Mouse (Mus musculus) ES-Bruce4 (cell line): Measurements from ENCODE around the gene Ikzf1. TPM values are rescaled to one million over a fixed set of nuclear protein-coding genes. Genes with fewer than 3 reads are reported as not detected.
A peak's percentile ranks its signal among the peaks of the same experiment; 100 is the strongest.

ENCODE experiments used
- H3K27ac ChIP-seq: 2 replicates; pipeline ENCODE4 v1.5.1; 2012; ENCODE audit warnings: low read length, inconsistent platforms; ENCODE audit not compliant: insufficient read depth
- H3K27me3 ChIP-seq: 2 replicates; pipeline ENCODE4 v1.6.1; 2012; ENCODE audit warnings: mild to moderate bottlenecking, low read length, inconsistent platforms; ENCODE audit not compliant: control insufficient read depth, poor library complexity, insufficient read depth, severe bottlenecking
- H3K36me3 ChIP-seq: 2 replicates; pipeline ENCODE4 v1.6.1; 2012; ENCODE audit warnings: inconsistent platforms, mild to moderate bottlenecking, low read length, moderate library complexity; ENCODE audit not compliant: control insufficient read depth, poor library complexity, insufficient read depth, severe bottlenecking
- H3K4me1 ChIP-seq: one replicate; pipeline ENCODE4 v1.8.1; 2011; ENCODE audit warnings: low read length; ENCODE audit not compliant: control insufficient read depth, insufficient read depth
- H3K4me3 ChIP-seq: 2 replicates; pipeline ENCODE4 v1.5.1; 2011; ENCODE audit warnings: low read depth, mild to moderate bottlenecking, low read length
- H3K9ac ChIP-seq: 2 replicates; pipeline ENCODE4 v1.6.1; 2012; ENCODE audit warnings: low read depth, mild to moderate bottlenecking, inconsistent platforms; ENCODE audit not compliant: poor library complexity, severe bottlenecking
- H3K9me3 ChIP-seq: replicated peaks from 2 replicates; pipeline ENCODE4 v1.6.1; 2012; ENCODE audit warnings: mild to moderate bottlenecking, low read length, inconsistent platforms; ENCODE audit not compliant: control insufficient read depth, poor library complexity, insufficient read depth, severe bottlenecking
- CTCF ChIP-seq: IDR thresholded peaks from one replicate; pipeline ENCODE4 v1.8.1; 2011; ENCODE audit warnings: low read depth, low read length
- EP300 ChIP-seq: IDR thresholded peaks from 2 replicates; pipeline ENCODE4 v1.6.1; 2011; ENCODE audit warnings: low read depth, low read length; ENCODE audit not compliant: insufficient read depth
- POLR2A ChIP-seq: IDR thresholded peaks from one replicate; pipeline ENCODE4 v1.8.1; 2011; ENCODE audit warnings: low read length; ENCODE audit not compliant: insufficient read depth
- polyA plus RNA-seq: library from polyadenylated mRNA; stranded (reverse); fragments of >200 nt; gene quantifications from 2 replicates; pipeline ENCODE4 v1.2.4, GENCODE M21; 2011; ENCODE audit warnings: low read depth; ENCODE audit not compliant: missing spikeins, insufficient read depth, insufficient read length

The Ikzf1 gene
- polyA plus RNA-seq, 1 experiment = 0.67 TPM

GRCm38 (mm10) chr11:11677165-11677564 is 7.6 kb upstream of the Ikzf1 start:
- H3K9ac ChIP-seq = no peak overlapping the region
- TF ChIP-seq POLR2A = no peak
- TF ChIP-seq CTCF = no peak
- no peak for TF ChIP-seq EP300

DNA sequence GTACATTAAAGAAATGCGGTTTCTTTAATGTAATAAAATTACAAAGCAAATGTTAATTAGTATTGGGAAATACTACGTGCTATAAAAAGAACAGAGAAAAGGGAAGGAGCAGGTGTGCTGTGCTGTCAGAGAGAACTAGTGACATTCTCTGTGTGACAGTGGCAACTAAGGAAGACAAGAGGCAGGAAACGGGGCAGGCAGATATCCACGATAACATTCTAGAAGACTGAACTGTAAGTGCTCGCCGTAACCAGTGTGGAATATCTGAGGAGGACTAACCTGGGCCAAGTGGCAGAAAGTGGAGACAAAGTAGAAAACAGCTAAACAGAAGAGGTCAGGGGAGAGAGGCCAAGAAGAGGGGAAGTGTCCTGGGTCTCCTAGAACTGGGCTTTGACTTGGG is 5.8 kb upstream of the Ikzf1 start:
- Histone ChIP-seq H3K36me3 (no peaks in the 10 kb centered on the region), H3K4me1 (no peaks in the 10 kb centered on the region), H3K27me3 (0 out of 2 replicates have a peak, but pooled peaks cover 2% of the 10 kb centered on the region), H3K27ac (no peak overlapping the region), H3K9ac (no peak overlapping the region), H3K4me3 (no peak overlapping the region), H3K9me3 (no peaks in the 10 kb centered on the region)
- no peak for TF ChIP-seq POLR2A
- no peak for TF ChIP-seq CTCF
- TF ChIP-seq EP300 = no peak

More at GRCm38 (mm10) chr11:11677165-11677564, 7.6 kb upstream of the Ikzf1 start:
- no peaks in the 10 kb centered on the region for H3K9me3 ChIP-seq
- H3K4me1 ChIP-seq = no peaks in the 10 kb centered on the region
- no peaks in the 10 kb centered on the region for H3K27me3 ChIP-seq
- no peaks in the 10 kb centered on the region for H3K36me3 ChIP-seq
- no peak overlapping the region for H3K27ac ChIP-seq
- H3K4me3 ChIP-seq = no peak overlapping the region

- TF ChIP-seq POLR2A = no peak
- TF ChIP-seq CTCF = no peak
- TF ChIP-seq EP300 = no peak
- H3K4me1 ChIP-seq = no peaks in the 10 kb centered on the region
- no peak overlapping the region for H3K9ac ChIP-seq
- peaks cover 15% of the 10 kb centered on the region for H3K27me3 ChIP-seq
- H3K4me3 ChIP-seq = no peak overlapping the region
- H3K9me3 ChIP-seq = no peaks in the 10 kb centered on the region; the same call in 1 of the 2 replicates
- no peak overlapping the region for H3K27ac ChIP-seq
- no peaks in the 10 kb centered on the region for H3K36me3 ChIP-seq
Observed at GRCm38 (mm10) chr11:11684056-11684929, 510 bp upstream of the Ikzf1 start.

DNA sequence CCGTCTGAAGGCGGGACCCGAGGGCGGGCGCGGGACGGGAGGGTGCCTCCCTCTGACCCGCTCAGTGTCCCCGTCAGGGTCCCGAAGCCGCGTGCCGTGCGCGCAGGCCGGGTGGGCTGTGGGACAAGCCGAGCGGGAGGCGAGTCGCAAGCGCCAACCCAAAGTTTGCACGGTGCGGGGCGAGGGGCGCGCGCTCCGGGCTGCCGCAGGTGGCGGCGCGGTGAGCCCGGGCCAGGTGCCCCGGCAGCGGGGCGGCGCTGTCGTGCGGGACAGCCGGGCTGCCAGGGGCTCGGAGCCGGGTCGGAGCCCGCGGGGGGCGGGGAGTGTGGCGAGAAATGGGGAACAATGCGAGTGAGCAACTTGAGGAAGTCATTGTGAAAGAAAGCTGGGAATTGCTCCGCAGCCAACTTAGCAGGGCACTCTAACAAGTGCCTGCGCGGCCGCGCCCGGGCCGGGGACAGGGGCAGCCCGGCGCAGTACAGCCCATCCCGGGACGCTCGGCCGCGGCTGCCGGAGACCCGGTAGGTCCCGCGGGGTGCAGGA is 1.1 kb downstream of the Ikzf1 start:
- Histone ChIP-seq H3K27ac (no peak overlapping the region), H3K36me3 (no peaks in the 10 kb centered on the region), H3K27me3 (peaks cover 15% of the 10 kb centered on the region), H3K9ac (peak overlapping the region; percentile 90), H3K4me1 (no peaks in the 10 kb centered on the region), H3K9me3 (no peaks in the 10 kb centered on the region; the same call in 1 of the 2 replicates), H3K4me3 (peak overlapping the region; percentile 97)
- no peak for TF ChIP-seq EP300
- TF ChIP-seq POLR2A = no peak
- TF ChIP-seq CTCF = no peak

DNA sequence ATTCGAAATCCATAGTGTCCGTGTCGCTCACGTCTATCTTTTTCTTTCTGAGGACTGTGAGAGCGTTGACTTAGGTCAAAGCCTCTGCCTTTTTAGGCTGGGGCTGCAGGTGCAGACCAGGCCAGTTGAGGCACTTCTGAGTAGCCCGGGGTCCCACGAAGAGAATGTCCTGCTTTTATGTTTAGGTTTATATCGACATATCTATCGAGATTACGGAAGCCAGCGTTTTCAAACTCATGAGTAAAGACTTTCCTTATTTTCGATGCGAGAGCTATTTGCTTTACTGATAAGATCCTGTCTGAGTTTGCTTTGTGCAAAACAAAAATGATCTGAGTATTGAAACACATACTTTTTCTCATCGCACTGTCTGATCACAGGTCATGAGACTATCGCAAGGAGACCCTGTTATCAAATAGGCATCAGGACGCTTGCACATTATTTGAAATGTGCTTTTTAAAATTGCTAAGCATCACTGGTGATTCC is 1.8 kb downstream of the Ikzf1 start:
- Histone ChIP-seq H3K27me3 (peaks cover 15% of the 10 kb centered on the region), H3K27ac (no peak overlapping the region), H3K9me3 (no peaks in the 10 kb centered on the region; the same call in 1 of the 2 replicates), H3K36me3 (no peaks in the 10 kb centered on the region), H3K4me1 (no peaks in the 10 kb centered on the region), H3K9ac (peak overlapping the region; percentile 90), H3K4me3 (peak overlapping the region; percentile 97)
- no peak for TF ChIP-seq EP300
- no peak for TF ChIP-seq CTCF
- TF ChIP-seq POLR2A = no peak
